Mouse (Mus musculus) heart, embryonic 13.5 days (tissue): ENCODE measurements around the gene Ccdc150. TPM values are rescaled to one million over a fixed set of nuclear protein-coding genes. Genes with fewer than 3 reads are reported as not detected.
A peak's percentile ranks its signal among the peaks of the same experiment; 100 is the strongest.

Source experiments
- ATAC-seq: fragments of 200-750 bp; cut with Nextera tagmentation; 2 replicates; pipeline ENCODE4 v1.8.0; 2017; ENCODE audit warnings: moderate TSS enrichment; ENCODE audit not compliant: insufficient number of reproducible peaks, low FRiP score, low TSS enrichment; ENCODE audit errors: extremely low read depth
- H3K27ac ChIP-seq: fragments of 300-500 bp; sonication (generic); replicated peaks from 2 replicates; pipeline ENCODE4 v1.5.1; 2015; ENCODE audit warnings: moderate library complexity, mild to moderate bottlenecking, inconsistent platforms
- H3K27me3 ChIP-seq: fragments of 300-500 bp; sonication (generic); replicated peaks from 2 replicates; pipeline ENCODE4 v1.6.1; 2015; ENCODE audit warnings: mild to moderate bottlenecking, inconsistent platforms
- H3K36me3 ChIP-seq: fragments of 300-500 bp; sonication (generic); 2 replicates; pipeline ENCODE4 v1.6.1; 2015; ENCODE audit warnings: mild to moderate bottlenecking, inconsistent platforms
- H3K4me1 ChIP-seq: fragments of 300-500 bp; sonication (generic); 2 replicates; pipeline ENCODE4 v1.6.1; 2015; ENCODE audit warnings: inconsistent platforms
- H3K4me2 ChIP-seq: fragments of 300-500 bp; sonication (generic); 2 replicates; pipeline ENCODE4 v1.6.1; 2015; ENCODE audit warnings: inconsistent platforms, mild to moderate bottlenecking, moderate library complexity
- H3K4me3 ChIP-seq: fragments of 300-500 bp; sonication (generic); 2 replicates; pipeline ENCODE4 v1.5.1; 2015; ENCODE audit warnings: moderate library complexity, mild to moderate bottlenecking, inconsistent platforms
- H3K9ac ChIP-seq: fragments of 300-500 bp; sonication (generic); 2 replicates; pipeline ENCODE4 v1.6.1; 2015; ENCODE audit warnings: inconsistent platforms, mild to moderate bottlenecking, moderate library complexity
- H3K9me3 ChIP-seq: fragments of 300-500 bp; sonication (generic); 2 replicates; pipeline ENCODE4 v1.6.1; 2016; ENCODE audit warnings: inconsistent platforms
- WGBS: fragments of 180-500 bp; shearing (Covaris S2); methylation state at CpG from one replicate; pipeline ENCODE4 v1.1.7; 2015; ENCODE audit warnings: mixed read lengths; 5-methylcytosine and 5-hydroxymethylcytosine counted together
- polyA plus RNA-seq: library from polyadenylated mRNA; unstranded; fragments of >200 nt; fragmentation: Nextera tagmentation; extraction: Ambion mirVana; gene quantifications from 2 replicates; pipeline ENCODE4 v1.2.1, GENCODE M21; 2015

The Ccdc150 gene
- polyA plus RNA-seq, 1 experiment from 2014 or later = 0.27 TPM

GRCm38 (mm10) chr1:54356566-54356965 is 106.1 kb downstream of the Ccdc150 start:
- WGBS = 81% methylated on average over 6 of the region's 6 CpGs
- Histone ChIP-seq H3K4me1 (peaks cover 11% of the 10 kb centered on the region), H3K4me3 (no peak overlapping the region)

DNA sequence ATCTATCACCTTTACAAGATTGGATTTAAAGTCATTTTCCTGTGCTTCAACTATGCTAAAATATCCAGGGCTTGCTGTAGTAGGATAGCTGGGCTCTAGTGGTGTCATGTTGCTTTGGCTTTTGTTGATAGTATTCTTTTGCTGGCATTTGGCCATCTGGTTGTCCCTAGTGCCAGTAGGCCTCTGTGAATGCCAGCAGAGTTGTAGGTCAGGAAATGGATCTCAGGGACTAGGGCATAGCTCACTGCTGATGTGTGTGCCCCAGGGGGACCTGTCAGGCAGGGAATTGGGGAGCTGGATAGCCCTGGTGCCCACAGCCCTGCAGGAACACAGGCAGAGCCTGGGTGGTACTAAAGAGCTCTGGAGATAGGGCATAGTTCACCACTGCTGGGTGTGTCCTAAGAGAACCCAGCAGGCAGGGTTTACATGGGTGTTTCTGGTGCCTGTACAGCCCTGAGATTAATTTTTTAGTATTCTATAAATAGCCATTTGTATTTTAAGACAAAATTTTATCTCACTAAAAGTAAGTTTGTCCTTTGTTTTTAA is 127.1 kb downstream of the Ccdc150 start:
- H3K27ac ChIP-seq = peak overlapping the region; percentile 65
- H3K36me3 ChIP-seq = peaks cover 5% of the 10 kb centered on the region
- no peak for ATAC-seq
- H3K4me1 ChIP-seq = peaks cover 9% of the 10 kb centered on the region; the same call in 1 of the 2 replicates
- no peak overlapping the region for H3K4me2 ChIP-seq
- no peak overlapping the region for H3K9ac ChIP-seq
- no peak overlapping the region for H3K4me3 ChIP-seq
- H3K9me3 ChIP-seq = no peaks in the 10 kb centered on the region
- no peaks in the 10 kb centered on the region for H3K27me3 ChIP-seq

More at GRCm38 (mm10) chr1:54356566-54356965, 106.1 kb downstream of the Ccdc150 start:
- H3K27ac ChIP-seq = no peak overlapping the region
- no peak overlapping the region for H3K9ac ChIP-seq
- no peaks in the 10 kb centered on the region for H3K9me3 ChIP-seq
- ATAC-seq = no peak
- no peaks in the 10 kb centered on the region for H3K36me3 ChIP-seq
- H3K4me2 ChIP-seq = no peak overlapping the region
- no peaks in the 10 kb centered on the region for H3K27me3 ChIP-seq

GRCm38 (mm10) chr1:54380978-54381914 is 130.8 kb downstream of the Ccdc150 start:
- no peak overlapping the region for H3K4me2 ChIP-seq
- ATAC-seq = no peak
- H3K27ac ChIP-seq = no peak overlapping the region
- H3K4me3 ChIP-seq = no peak overlapping the region
- no peaks in the 10 kb centered on the region for H3K9me3 ChIP-seq
- H3K36me3 ChIP-seq = peaks cover 8% of the 10 kb centered on the region
- no peak overlapping the region for H3K9ac ChIP-seq
- no peaks in the 10 kb centered on the region for H3K27me3 ChIP-seq
- 83% methylated on average over 9 of the region's 9 CpGs for WGBS
- H3K4me1 ChIP-seq = peaks cover 9% of the 10 kb centered on the region; the same call in 1 of the 2 replicates

DNA sequence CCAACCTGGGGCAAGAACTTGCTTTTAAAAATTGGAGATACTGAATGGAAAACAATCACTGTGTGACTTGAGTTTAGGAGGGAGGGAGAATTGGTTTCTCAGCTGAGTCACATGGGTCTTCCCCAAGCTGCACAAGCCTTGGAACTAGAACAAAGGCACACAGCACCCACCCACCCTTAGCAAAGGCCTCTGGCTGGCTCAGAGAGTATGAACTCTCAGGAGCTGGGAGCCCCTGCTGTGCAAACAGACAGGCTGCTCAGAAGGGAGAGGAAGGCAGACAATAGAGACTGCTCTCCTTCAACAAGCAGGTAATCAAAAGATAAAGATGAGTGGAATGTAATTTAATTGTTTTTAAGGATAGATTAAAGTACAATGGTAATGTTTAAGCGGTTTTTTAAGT is 133.7 kb downstream of the Ccdc150 start:
- no peak overlapping the region for H3K27ac ChIP-seq
- no peaks in the 10 kb centered on the region for H3K9me3 ChIP-seq
- H3K27me3 ChIP-seq = no peaks in the 10 kb centered on the region
- H3K4me2 ChIP-seq = no peak overlapping the region
- no peak overlapping the region for H3K9ac ChIP-seq
- no peak for ATAC-seq
- H3K36me3 ChIP-seq = peaks cover 8% of the 10 kb centered on the region
- H3K4me1 ChIP-seq = no peaks in the 10 kb centered on the region
- 37% methylated on average over 1 of the region's 1 CpGs for WGBS
- H3K4me3 ChIP-seq = no peak overlapping the region

DNA sequence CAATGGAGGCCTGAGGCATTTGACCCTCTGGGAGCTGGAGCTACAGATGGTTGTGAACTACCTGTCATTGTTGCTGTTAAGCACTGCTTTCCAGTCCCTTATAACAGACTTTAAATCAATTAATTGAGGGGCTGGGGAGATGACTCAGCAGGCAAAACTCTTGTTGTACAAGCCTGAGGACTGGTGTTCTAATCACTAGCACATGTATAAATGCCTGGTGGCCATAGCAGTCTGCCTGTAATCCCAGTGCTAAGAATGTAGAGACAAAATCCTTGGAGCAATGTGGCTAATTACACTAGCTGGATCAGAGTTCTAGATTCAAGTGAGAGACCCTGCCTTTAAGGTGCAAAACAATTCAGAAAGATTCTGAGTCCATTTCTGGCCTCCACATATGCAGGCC is 152.3 kb downstream of the Ccdc150 start:
- Histone ChIP-seq H3K4me2 (no peak overlapping the region), H3K4me3 (no peak overlapping the region), H3K9ac (no peak overlapping the region), H3K27me3 (no peaks in the 10 kb centered on the region), H3K9me3 (no peaks in the 10 kb centered on the region), H3K36me3 (peaks cover 74% of the 10 kb centered on the region), H3K27ac (no peak overlapping the region), H3K4me1 (peaks cover 10% of the 10 kb centered on the region)
- ATAC-seq = no peak

Other genes with a start within 250 kb of the Ccdc150 start
- 4.9 and 6.0 TPM in 2 replicates for gene Hecw2, start 55.5 kb upstream of the Ccdc150 start, polyA plus RNA-seq
- gene Gtf3c3, start 188.3 kb downstream of the Ccdc150 start, polyA plus RNA-seq = 14.2 and 14.3 TPM in 2 replicates